Mouse (Mus musculus): ENCODE results near the gene Ciart.

- TF ChIP-seq CTCF (IDR thresholded peaks at IDR 0.05; ENCODE audit: low read depth, low read length) (no peak), POLR2A (IDR thresholded peaks at IDR 0.05; ENCODE audit: borderline replicate concordance, low read depth, low read length) (no peak)
These were observed 16.0 kb downstream of the Ciart start for GRCm38 (mm10) chr3:95866071-95866470.
